Mouse (Mus musculus) hindbrain, embryonic 10.5 days (tissue): ENCODE results near the gene Hhip. TPM values are rescaled to one million over a fixed set of nuclear protein-coding genes. Genes with fewer than 3 reads are reported as not detected.

Experiments used
- DNase-seq: peaks from one replicate; pipeline ENCODE4 v3.0.0-alpha.2; 2017; ENCODE audit warnings: low spot score
- H3K27ac ChIP-seq: fragments of 300-500 bp; sonication (generic); 2 replicates; pipeline ENCODE4 v1.5.1; 2016; ENCODE audit warnings: mild to moderate bottlenecking, moderate library complexity
- H3K27me3 ChIP-seq: fragments of 300-500 bp; sonication (generic); 2 replicates; pipeline ENCODE4 v1.6.1; 2016; ENCODE audit warnings: mild to moderate bottlenecking; ENCODE audit not compliant: poor library complexity, insufficient read depth, severe bottlenecking
- H3K36me3 ChIP-seq: fragments of 300-500 bp; sonication (generic); 2 replicates; pipeline ENCODE4 v1.6.1; 2016; ENCODE audit warnings: mild to moderate bottlenecking, moderate library complexity
- H3K4me1 ChIP-seq: fragments of 300-500 bp; sonication (generic); replicated peaks from 2 replicates; pipeline ENCODE4 v1.6.1; 2016; ENCODE audit warnings: mild to moderate bottlenecking
- H3K4me3 ChIP-seq: fragments of 300-500 bp; sonication (generic); 2 replicates; pipeline ENCODE4 v1.5.1; 2016; ENCODE audit warnings: mild to moderate bottlenecking, moderate library complexity
- H3K9me3 ChIP-seq: fragments of 300-500 bp; sonication (generic); 2 replicates; pipeline ENCODE4 v1.6.1; 2016; ENCODE audit warnings: mild to moderate bottlenecking, moderate library complexity
- WGBS: fragments of 180-500 bp; shearing (Covaris S2); methylation state at CpG from one replicate; pipeline ENCODE4 v1.1.7; 2016; 5-methylcytosine and 5-hydroxymethylcytosine counted together
- polyA plus RNA-seq: library from polyadenylated mRNA; unstranded; fragments of >200 nt; fragmentation: Nextera tagmentation; extraction: Ambion mirVana; gene quantifications from 2 replicates; pipeline ENCODE4 v1.2.1, GENCODE M21; 2016

Hhip gene
- polyA plus RNA-seq, 1 experiment from 2014 or later = 2.9 TPM

GRCm38 (mm10) chr8:79966159-79966558 lies 91.6 kb downstream of the Hhip start:
- no peak overlapping the region for H3K27ac ChIP-seq
- no peak for DNase-seq
- H3K9me3 ChIP-seq = no peaks in the 10 kb centered on the region
- no peaks in the 10 kb centered on the region for H3K4me1 ChIP-seq
- 59% methylated on average over 6 of the region's 6 CpGs for WGBS
- H3K4me3 ChIP-seq = no peak overlapping the region
- H3K36me3 ChIP-seq = no peaks in the 10 kb centered on the region
- H3K27me3 ChIP-seq = no peaks in the 10 kb centered on the region

- Histone ChIP-seq H3K27ac (no peak overlapping the region), H3K9me3 (no peaks in the 10 kb centered on the region), H3K4me3 (no peak overlapping the region), H3K27me3 (no peaks in the 10 kb centered on the region), H3K4me1 (no peaks in the 10 kb centered on the region), H3K36me3 (no peaks in the 10 kb centered on the region)
- 22% methylated on average over 3 of the region's 3 CpGs for WGBS
- DNase-seq = no peak
Observed at GRCm38 (mm10) chr8:79952857-79953256, 104.9 kb downstream of the Hhip start.

- H3K36me3 ChIP-seq = no peaks in the 10 kb centered on the region
- H3K4me3 ChIP-seq = no peak overlapping the region
- H3K4me1 ChIP-seq = no peaks in the 10 kb centered on the region
- whole genome bisulfite sequencing = 85% methylated on average over 3 of the region's 3 CpGs
- no peaks in the 10 kb centered on the region for H3K9me3 ChIP-seq
- H3K27me3 ChIP-seq = no peaks in the 10 kb centered on the region
- no peak overlapping the region for H3K27ac ChIP-seq
- no peak for DNase-seq
Observed at GRCm38 (mm10) chr8:79950376-79950775, 107.4 kb downstream of the Hhip start.

DNA sequence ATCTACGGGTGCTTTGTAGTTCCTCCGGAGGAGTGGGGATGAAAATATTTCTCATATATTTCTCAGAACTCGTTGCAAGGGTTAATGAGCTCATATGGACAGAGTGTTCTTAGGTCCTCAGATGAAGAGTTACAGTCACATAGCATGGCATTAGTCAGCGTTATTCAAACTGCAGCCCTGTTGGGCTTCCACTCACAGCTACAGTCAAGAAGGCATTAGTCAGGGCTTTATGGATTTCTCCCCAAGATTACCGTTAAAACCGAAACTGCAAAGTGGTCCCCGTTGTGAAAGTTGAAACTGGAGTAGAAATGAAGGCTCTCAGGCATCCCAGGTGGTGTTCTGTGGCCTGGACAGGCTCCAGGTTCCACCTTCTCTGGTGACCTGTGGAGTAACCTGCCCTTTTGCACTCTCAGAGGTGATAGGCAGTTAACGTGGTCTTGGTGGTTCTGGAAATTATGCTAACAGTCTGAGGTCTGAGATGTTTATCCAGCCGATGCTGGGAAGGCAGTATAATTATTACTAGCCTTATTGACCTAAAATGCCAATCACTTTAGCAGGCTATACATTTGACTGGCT lies 112.2 kb downstream of the Hhip start:
- Histone ChIP-seq H3K4me1 (no peaks in the 10 kb centered on the region), H3K27me3 (no peaks in the 10 kb centered on the region), H3K36me3 (no peaks in the 10 kb centered on the region), H3K4me3 (no peak overlapping the region), H3K9me3 (no peaks in the 10 kb centered on the region), H3K27ac (no peak overlapping the region)
- 85% methylated on average over 9 of the region's 9 CpGs for WGBS
- no peak for DNase-seq

DNA sequence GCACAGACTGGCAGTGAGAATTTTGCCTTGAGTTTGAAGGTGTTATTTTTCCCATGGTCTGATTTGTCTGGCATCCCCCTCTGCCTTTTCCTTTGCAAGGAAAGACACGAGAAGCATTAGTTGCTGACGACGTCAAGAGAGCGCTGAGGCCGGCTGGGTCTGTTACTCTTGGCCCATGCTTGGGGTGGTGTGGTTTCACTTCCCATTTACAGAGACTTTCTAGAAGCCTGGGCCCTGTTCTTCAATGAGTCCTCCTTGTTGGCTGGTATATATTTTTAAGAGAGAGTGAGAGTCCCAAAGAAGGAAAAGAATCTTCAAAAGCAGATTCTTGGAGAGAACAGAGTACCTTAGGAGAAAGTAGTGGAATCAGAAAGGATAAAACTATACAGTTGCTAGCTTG lies 116.7 kb downstream of the Hhip start:
- no peaks in the 10 kb centered on the region for H3K36me3 ChIP-seq
- DNase-seq = no peak
- H3K9me3 ChIP-seq = no peaks in the 10 kb centered on the region
- no peak overlapping the region for H3K4me3 ChIP-seq
- no peaks in the 10 kb centered on the region for H3K27me3 ChIP-seq
- no peak overlapping the region for H3K27ac ChIP-seq
- 94% methylated on average over 5 of the region's 5 CpGs for WGBS
- H3K4me1 ChIP-seq = peaks cover 5% of the 10 kb centered on the region; the same call in 1 of the 2 replicates

DNA sequence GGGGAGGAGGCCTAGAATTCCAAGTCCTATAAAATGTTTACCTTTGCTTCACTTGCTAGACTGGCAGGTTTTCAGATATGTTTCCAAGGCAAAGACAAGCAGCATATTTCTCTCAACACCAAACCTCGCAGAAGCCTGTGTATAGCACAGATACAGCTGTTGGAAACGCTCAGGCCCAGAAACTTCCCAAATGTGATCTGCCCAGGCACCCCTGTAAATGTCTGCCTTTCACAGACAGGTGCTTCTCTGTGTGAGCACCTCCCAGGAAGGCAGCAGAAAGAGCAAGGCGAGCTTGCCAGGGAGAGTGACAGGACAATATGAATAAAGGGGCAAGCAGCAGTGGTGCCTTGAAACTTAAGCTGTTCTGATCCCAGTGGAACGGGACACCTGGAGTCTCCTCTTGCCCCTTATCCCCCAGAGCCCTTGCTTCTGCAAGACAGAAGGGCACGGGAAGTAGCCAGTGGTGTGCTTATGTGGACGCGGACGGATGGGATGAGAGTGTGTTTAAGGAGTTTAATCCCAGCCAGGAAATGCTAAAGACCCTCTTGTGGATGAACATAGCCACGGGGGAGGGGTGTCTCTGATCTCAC lies 120.9 kb downstream of the Hhip start:
- H3K36me3 ChIP-seq = no peaks in the 10 kb centered on the region
- H3K9me3 ChIP-seq = no peaks in the 10 kb centered on the region
- no peak overlapping the region for H3K27ac ChIP-seq
- DNase-seq = no peak
- 59% methylated on average over 9 of the region's 9 CpGs for WGBS
- no peak overlapping the region for H3K4me3 ChIP-seq
- no peaks in the 10 kb centered on the region for H3K27me3 ChIP-seq
- H3K4me1 ChIP-seq = peaks cover 19% of the 10 kb centered on the region

DNA sequence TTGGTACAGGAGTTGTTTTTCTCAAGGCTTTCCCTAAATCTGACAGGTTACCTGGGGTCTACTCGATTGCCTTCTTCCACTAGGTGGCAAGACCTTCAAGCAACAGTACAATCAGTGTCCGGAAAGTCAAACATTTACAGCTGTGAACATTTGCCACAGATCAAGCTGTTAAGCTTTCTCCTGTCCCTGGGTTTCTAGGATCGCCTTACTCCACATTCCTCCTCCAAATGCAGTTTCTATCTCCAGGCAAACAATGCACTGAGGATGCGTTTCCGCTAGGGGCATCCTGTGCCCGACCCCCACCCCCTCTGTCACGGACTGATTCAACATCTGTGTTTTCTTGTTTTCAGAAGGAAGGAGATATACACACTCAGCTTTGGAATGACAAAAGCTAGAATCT lies 122.0 kb downstream of the Hhip start:
- Histone ChIP-seq H3K9me3 (no peaks in the 10 kb centered on the region), H3K4me3 (no peak overlapping the region), H3K4me1 (peaks cover 19% of the 10 kb centered on the region), H3K36me3 (no peaks in the 10 kb centered on the region), H3K27ac (no peak overlapping the region), H3K27me3 (no peaks in the 10 kb centered on the region)
- no peak for DNase-seq
- 45% methylated on average over 7 of the region's 7 CpGs for WGBS

DNA sequence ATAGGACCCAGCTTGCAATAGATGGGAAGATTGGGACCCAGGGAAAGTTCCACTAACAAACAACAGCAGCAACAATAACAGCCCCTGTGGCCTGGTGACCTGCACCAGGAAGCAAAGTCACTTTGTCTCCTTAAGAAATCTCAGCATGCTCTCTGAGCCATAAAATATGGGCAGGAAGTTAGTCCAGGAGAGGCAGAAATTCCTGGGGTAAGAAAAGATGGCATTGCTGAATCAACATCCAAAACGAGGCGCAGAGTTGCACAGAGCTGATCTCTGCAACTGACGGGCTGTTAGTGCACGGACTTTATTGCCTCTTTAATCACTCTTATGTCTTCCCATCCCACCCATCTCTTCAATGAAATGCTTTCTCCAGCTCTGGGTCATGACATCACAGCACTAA lies 128.6 kb downstream of the Hhip start:
- no peak for DNase-seq
- H3K27ac ChIP-seq = no peak overlapping the region
- no peak overlapping the region for H3K4me3 ChIP-seq
- H3K9me3 ChIP-seq = no peaks in the 10 kb centered on the region
- H3K36me3 ChIP-seq = no peaks in the 10 kb centered on the region
- H3K27me3 ChIP-seq = no peaks in the 10 kb centered on the region
- 75% methylated on average over 4 of the region's 4 CpGs for WGBS
- H3K4me1 ChIP-seq = 0 out of 2 replicates have a peak, but pooled peaks cover 2% of the 10 kb centered on the region

- H3K36me3 ChIP-seq = no peaks in the 10 kb centered on the region
- DNase-seq = no peak
- H3K4me3 ChIP-seq = no peak overlapping the region
- H3K27me3 ChIP-seq = no peaks in the 10 kb centered on the region
- no peak overlapping the region for H3K27ac ChIP-seq
- 58% methylated on average over 7 of the region's 7 CpGs for WGBS
- no peaks in the 10 kb centered on the region for H3K4me1 ChIP-seq
- H3K9me3 ChIP-seq = no peaks in the 10 kb centered on the region
Observed at GRCm38 (mm10) chr8:79917211-79917610, 140.6 kb downstream of the Hhip start.
